Mouse (Mus musculus): ENCODE results near the gene Serpini1. TPM values are rescaled to one million over a fixed set of nuclear protein-coding genes. Genes with fewer than 3 reads are reported as not detected.
A peak's percentile ranks its signal among the peaks of the same experiment; 100 is the strongest.
"Not testable (repeated sequence)": the region's sequence is repeated elsewhere in the genome, so short reads cannot be mapped to it uniquely, and the experiment has no call there.

Gene Serpini1
- polyA plus RNA-seq, 2 experiments = 3.0 to 5.1 TPM

- no peak for ATAC-seq (ENCODE audit: low FRiP score, low read depth)
- 77% methylated on average over 1 of the region's 1 CpGs for WGBS
- Histone ChIP-seq H3K9me3 (ENCODE audit: control insufficient read depth, low read length) (no peaks in the 10 kb centered on the region), H3K4me3 (replicated peaks; ENCODE audit: low read length) (no peak overlapping the region), H3K4me2 (replicated peaks; ENCODE audit: low read depth, low read length, severe bottlenecking) (no peak overlapping the region), H3K36me3 (ENCODE audit: control insufficient read depth, insufficient read depth, low read length) (no peaks in the 10 kb centered on the region), H3K27me3 (ENCODE audit: control insufficient read depth, insufficient read depth, low read length) (no peaks in the 10 kb centered on the region), H3K4me1 (ENCODE audit: control insufficient read depth, insufficient read depth, low read length) (peaks cover 10% of the 10 kb centered on the region; the same call in 1 of the 2 replicates), H3K9ac (ENCODE audit: low read depth, low read length, severe bottlenecking) (no peak overlapping the region), H3K27ac (replicated peaks; ENCODE audit: low read depth, low read length) (no peak overlapping the region)
- no peak for TF ChIP-seq POLR2A (IDR thresholded peaks at IDR 0.05; ENCODE audit: borderline replicate concordance, extremely low read depth, insufficient read depth, insufficient read length)
- DNase-seq (ENCODE audit: low spot score) = peak; percentile 23
Observed at GRCm38 (mm10) chr3:75633221-75633620, 75.9 kb downstream of the Serpini1 start.

- no peak for ATAC-seq (ENCODE audit: low FRiP score, low read depth)
Observed at GRCm38 (mm10) chr3:75633635-75634034, 76.3 kb downstream of the Serpini1 start.

GRCm38 (mm10) chr3:75635648-75636047 lies 78.3 kb downstream of the Serpini1 start:
- ATAC-seq (ENCODE audit: low FRiP score, low read depth) (no peak), DNase-seq (ENCODE audit: low spot score) (no peak)
- Histone ChIP-seq H3K27ac (replicated peaks; ENCODE audit: low read depth, low read length) (no peak overlapping the region), H3K27me3 (ENCODE audit: control insufficient read depth, insufficient read depth, low read length) (no peaks in the 10 kb centered on the region), H3K36me3 (ENCODE audit: control insufficient read depth, insufficient read depth, low read length) (no peaks in the 10 kb centered on the region), H3K9me3 (ENCODE audit: control insufficient read depth, low read length) (no peaks in the 10 kb centered on the region), H3K9ac (ENCODE audit: low read depth, low read length, severe bottlenecking) (no peak overlapping the region), H3K4me1 (ENCODE audit: control insufficient read depth, insufficient read depth, low read length) (peaks cover 10% of the 10 kb centered on the region; the same call in 1 of the 2 replicates), H3K4me3 (replicated peaks; ENCODE audit: low read length) (no peak overlapping the region), H3K4me2 (replicated peaks; ENCODE audit: low read depth, low read length, severe bottlenecking) (no peak overlapping the region)
- 93% methylated on average over 1 of the region's 1 CpGs for WGBS
- TF ChIP-seq POLR2A (IDR thresholded peaks at IDR 0.05; ENCODE audit: borderline replicate concordance, extremely low read depth, insufficient read depth, insufficient read length) = no peak

More at GRCm38 (mm10) chr3:75633635-75634034, 76.3 kb downstream of the Serpini1 start:
- no peak for TF ChIP-seq POLR2A (IDR thresholded peaks at IDR 0.05; ENCODE audit: borderline replicate concordance, extremely low read depth, insufficient read depth, insufficient read length)
- WGBS = 30% methylated on average over 4 of the region's 4 CpGs
- Histone ChIP-seq H3K9ac (ENCODE audit: low read depth, low read length, severe bottlenecking) (no peak overlapping the region), H3K27me3 (ENCODE audit: control insufficient read depth, insufficient read depth, low read length) (no peaks in the 10 kb centered on the region), H3K36me3 (ENCODE audit: control insufficient read depth, insufficient read depth, low read length) (no peaks in the 10 kb centered on the region), H3K4me3 (replicated peaks; ENCODE audit: low read length) (no peak overlapping the region), H3K9me3 (ENCODE audit: control insufficient read depth, low read length) (no peaks in the 10 kb centered on the region), H3K4me2 (replicated peaks; ENCODE audit: low read depth, low read length, severe bottlenecking) (no peak overlapping the region), H3K4me1 (ENCODE audit: control insufficient read depth, insufficient read depth, low read length) (peaks cover 10% of the 10 kb centered on the region; the same call in 1 of the 2 replicates), H3K27ac (replicated peaks; ENCODE audit: low read depth, low read length) (no peak overlapping the region)
- no peak for DNase-seq (ENCODE audit: low spot score)

- H3K4me1 ChIP-seq (ENCODE audit: control insufficient read depth, insufficient read depth, low read length) = no peaks in the 10 kb centered on the region
- ATAC-seq (ENCODE audit: low FRiP score, low read depth) (no peak), DNase-seq (ENCODE audit: low spot score) (no peak)
- no peaks in the 10 kb centered on the region for H3K27me3 ChIP-seq (ENCODE audit: control insufficient read depth, insufficient read depth, low read length)
- no peak overlapping the region for H3K4me3 ChIP-seq (replicated peaks; ENCODE audit: low read length)
- H3K36me3 ChIP-seq (ENCODE audit: control insufficient read depth, insufficient read depth, low read length) = no peaks in the 10 kb centered on the region
- no peak for TF ChIP-seq POLR2A (IDR thresholded peaks at IDR 0.05; ENCODE audit: borderline replicate concordance, extremely low read depth, insufficient read depth, insufficient read length)
- no peaks in the 10 kb centered on the region for H3K9me3 ChIP-seq (ENCODE audit: control insufficient read depth, low read length)
- H3K9ac ChIP-seq (ENCODE audit: low read depth, low read length, severe bottlenecking) = no peak overlapping the region
- no peak overlapping the region for H3K4me2 ChIP-seq (replicated peaks; ENCODE audit: low read depth, low read length, severe bottlenecking)
- H3K27ac ChIP-seq (replicated peaks; ENCODE audit: low read depth, low read length) = no peak overlapping the region
- 56% methylated on average over 1 of the region's 1 CpGs for WGBS
Observed at GRCm38 (mm10) chr3:75639546-75639945, 82.2 kb downstream of the Serpini1 start.

- Histone ChIP-seq H3K4me1 (ENCODE audit: control insufficient read depth, insufficient read depth, low read length) (no peaks in the 10 kb centered on the region), H3K36me3 (ENCODE audit: control insufficient read depth, insufficient read depth, low read length) (no peaks in the 10 kb centered on the region), H3K9ac (ENCODE audit: low read depth, low read length, severe bottlenecking) (no peak overlapping the region), H3K27me3 (ENCODE audit: control insufficient read depth, insufficient read depth, low read length) (no peaks in the 10 kb centered on the region), H3K4me2 (replicated peaks; ENCODE audit: low read depth, low read length, severe bottlenecking) (no peak overlapping the region), H3K27ac (replicated peaks; ENCODE audit: low read depth, low read length) (no peak overlapping the region), H3K4me3 (replicated peaks; ENCODE audit: low read length) (no peak overlapping the region), H3K9me3 (ENCODE audit: control insufficient read depth, low read length) (no peaks in the 10 kb centered on the region)
- no peak for DNase-seq (ENCODE audit: low spot score)
- no peak for ATAC-seq (ENCODE audit: low FRiP score, low read depth)
- no peak for TF ChIP-seq POLR2A (IDR thresholded peaks at IDR 0.05; ENCODE audit: borderline replicate concordance, extremely low read depth, insufficient read depth, insufficient read length)
Observed at GRCm38 (mm10) chr3:75647542-75647941, 90.2 kb downstream of the Serpini1 start.

- no peak overlapping the region for H3K4me2 ChIP-seq (replicated peaks; ENCODE audit: low read depth, low read length, severe bottlenecking)
- H3K9me3 ChIP-seq (ENCODE audit: control insufficient read depth, low read length) = no peaks in the 10 kb centered on the region
- TF ChIP-seq POLR2A (IDR thresholded peaks at IDR 0.05; ENCODE audit: borderline replicate concordance, extremely low read depth, insufficient read depth, insufficient read length) = no peak
- ATAC-seq (ENCODE audit: low FRiP score, low read depth) (no peak), DNase-seq (ENCODE audit: low spot score) (no peak)
- H3K4me1 ChIP-seq (ENCODE audit: control insufficient read depth, insufficient read depth, low read length) = no peaks in the 10 kb centered on the region
- H3K4me3 ChIP-seq (replicated peaks; ENCODE audit: low read length) = no peak overlapping the region
- 86% methylated on average over 1 of the region's 1 CpGs for WGBS
- H3K27me3 ChIP-seq (ENCODE audit: control insufficient read depth, insufficient read depth, low read length) = no peaks in the 10 kb centered on the region
- H3K36me3 ChIP-seq (ENCODE audit: control insufficient read depth, insufficient read depth, low read length) = no peaks in the 10 kb centered on the region
- no peak overlapping the region for H3K9ac ChIP-seq (ENCODE audit: low read depth, low read length, severe bottlenecking)
- no peak overlapping the region for H3K27ac ChIP-seq (replicated peaks; ENCODE audit: low read depth, low read length)
Observed at GRCm38 (mm10) chr3:75648226-75648625, 90.9 kb downstream of the Serpini1 start.

GRCm38 (mm10) chr3:75650416-75651154 lies 93.2 kb downstream of the Serpini1 start:
- H3K9ac ChIP-seq (ENCODE audit: low read depth, low read length, severe bottlenecking); H3K4me3 ChIP-seq (replicated peaks; ENCODE audit: low read length); H3K4me1 ChIP-seq (ENCODE audit: control insufficient read depth, insufficient read depth, low read length); DNase-seq (ENCODE audit: low spot score); H3K27ac ChIP-seq (replicated peaks; ENCODE audit: low read depth, low read length); H3K36me3 ChIP-seq (ENCODE audit: control insufficient read depth, insufficient read depth, low read length); H3K4me2 ChIP-seq (replicated peaks; ENCODE audit: low read depth, low read length, severe bottlenecking); H3K27me3 ChIP-seq (ENCODE audit: control insufficient read depth, insufficient read depth, low read length); ATAC-seq (ENCODE audit: low FRiP score, low read depth); H3K9me3 ChIP-seq (ENCODE audit: control insufficient read depth, low read length): not testable (repeated sequence)
- 60% methylated on average over 4 of the region's 4 CpGs for WGBS
